In the genomic region with DNA sequence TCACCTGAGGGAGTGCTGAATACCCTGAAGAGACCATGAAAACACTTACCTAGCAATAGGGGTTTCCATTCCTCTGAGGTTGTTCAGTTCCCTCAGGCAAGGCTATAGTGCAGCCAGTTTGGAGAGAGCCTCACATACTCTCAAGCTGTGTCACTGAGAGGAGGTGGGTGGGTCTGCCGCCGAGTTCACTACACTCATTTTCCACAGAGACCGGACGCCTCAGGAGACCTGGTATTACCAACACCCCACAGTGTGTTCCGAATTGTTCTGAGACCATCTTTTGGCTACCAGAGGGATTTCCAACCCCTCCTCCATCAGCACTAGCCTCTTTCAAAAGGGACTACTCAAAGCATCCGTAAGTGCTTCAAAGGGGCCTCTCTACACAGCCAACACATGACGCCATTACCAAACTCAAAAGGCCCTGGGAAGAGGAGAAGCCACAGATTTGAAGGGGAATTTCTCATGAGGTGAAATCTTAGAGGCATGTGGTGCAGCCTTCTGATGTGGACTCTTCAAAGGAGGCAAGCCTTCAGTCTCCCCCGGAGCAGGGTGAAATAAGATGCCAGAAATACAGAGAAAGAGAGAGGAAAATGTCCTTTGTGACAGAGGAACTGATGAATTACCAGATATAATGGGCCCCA, we compare ENCODE assay signal across 30 mouse cellular contexts.
DNase-seq lines count a peak whose midpoint lies in the region; ATAC-seq lines count a peak whose summit lies in the region.
"Had no signal": no experiment of that assay in that cellular context is flagged by ENCODE, and none has a peak within 500 bp of the region (broad histone marks: within the 10 kb centered on the region; RNA-seq: fewer than 3 reads in every experiment).

No protein-coding gene starts in this region.

- H3K27me3 ChIP-seq in hindbrain, embryonic 10.5 days (ENCODE audit: insufficient read depth, poor library complexity, severe bottlenecking): no peaks in the 10 kb centered on the region
- no peaks in the 10 kb centered on the region for H3K27me3 ChIP-seq in hindbrain, embryonic 16.5 days (replicated peaks; ENCODE audit: control insufficient read depth, insufficient read depth, low read length)
- no peaks in the 10 kb centered on the region for H3K27me3 ChIP-seq in forebrain, embryonic 10.5 days (ENCODE audit: poor library complexity, severe bottlenecking)
- H3K27me3 ChIP-seq in forebrain, embryonic 16.5 days (replicated peaks; ENCODE audit: control insufficient read depth, insufficient read depth, low read length): no peaks in the 10 kb centered on the region
- H3K27me3 ChIP-seq: CH12.LX; heart, embryonic 13.5 days; hindbrain, embryonic 12.5 days; limb, embryonic 15.5 days; liver, embryonic 15.5 days; lung, embryonic 15.5 days; stomach, embryonic 15.5 days had no signal

- no peak for ATAC-seq in hindbrain, embryonic 16.5 days
- peak; percentile 20; the same call in 1 of the 2 replicates for ATAC-seq in forebrain, embryonic 16.5 days
- ATAC-seq in megakaryocyte-erythroid progenitor cell, adult 5-6 weeks (replicated peaks; ENCODE audit: low FRiP score, low TSS enrichment, poor library complexity, severe bottlenecking): no peak
- ATAC-seq: Patski had no signal

- peak overlapping the region; percentile 40; the same call in 1 of the 2 replicates for H3K27ac ChIP-seq in hindbrain, embryonic 10.5 days
- no peak overlapping the region for H3K27ac ChIP-seq in hindbrain, embryonic 16.5 days (ENCODE audit: low read depth, low read length)
- H3K27ac ChIP-seq in forebrain, embryonic 10.5 days: peak overlapping the region; percentile 53
- H3K27ac ChIP-seq in forebrain, embryonic 16.5 days (ENCODE audit: low read length): no peak overlapping the region
- H3K27ac ChIP-seq: heart, embryonic 13.5 days; hindbrain, embryonic 12.5 days; kidney, postnatal 0 days; left cerebral cortex, adult 2 months; limb, embryonic 15.5 days; liver, embryonic 15.5 days; lung, embryonic 15.5 days; midbrain, embryonic 12.5 days; stomach, embryonic 15.5 days had no signal

- H3K4me1 ChIP-seq in hindbrain, embryonic 10.5 days (replicated peaks): peaks cover 45% of the 10 kb centered on the region
- no peaks in the 10 kb centered on the region for H3K4me1 ChIP-seq in hindbrain, embryonic 16.5 days (ENCODE audit: control insufficient read depth, insufficient read depth, low read depth, low read length)
- peaks cover 37% of the 10 kb centered on the region for H3K4me1 ChIP-seq in forebrain, embryonic 10.5 days
- H3K4me1 ChIP-seq in forebrain, embryonic 16.5 days (replicated peaks; ENCODE audit: control insufficient read depth, insufficient read depth, low read length): peaks cover 4% of the 10 kb centered on the region
- H3K4me1 ChIP-seq: liver, embryonic 15.5 days; stomach, embryonic 15.5 days had no signal

- 65% methylated on average over 8 of the region's 8 CpGs for WGBS in hindbrain, embryonic 10.5 days
- 60% methylated on average over 8 of the region's 8 CpGs for WGBS in hindbrain, embryonic 16.5 days
- 59% methylated on average over 8 of the region's 8 CpGs for WGBS in forebrain, embryonic 10.5 days
- WGBS in forebrain, embryonic 16.5 days: 33% methylated on average over 8 of the region's 8 CpGs

- no peaks in the 10 kb centered on the region for H3K9me3 ChIP-seq in hindbrain, embryonic 10.5 days
- H3K9me3 ChIP-seq in hindbrain, embryonic 16.5 days (ENCODE audit: control insufficient read depth, low read length): no peaks in the 10 kb centered on the region
- no peaks in the 10 kb centered on the region for H3K9me3 ChIP-seq in forebrain, embryonic 10.5 days
- H3K9me3 ChIP-seq in forebrain, embryonic 16.5 days (ENCODE audit: control insufficient read depth, low read length): no peaks in the 10 kb centered on the region
- H3K9me3 ChIP-seq: heart, embryonic 13.5 days; hindbrain, embryonic 12.5 days; limb, embryonic 15.5 days; liver, embryonic 15.5 days; lung, embryonic 15.5 days; stomach, embryonic 15.5 days had no signal

- DNase-seq in hindbrain, embryonic 10.5 days (ENCODE audit: low spot score): no peak
- DNase-seq in CD4-positive helper T cell, adult 2 months (ENCODE audit: low read depth, low spot score): peak; percentile 7
- DNase-seq in forebrain, embryonic 10.5 days (ENCODE audit: extremely low spot score, low spot score): no peak
- no peak for DNase-seq in adrenal gland, postnatal 14 days
- DNase-seq in left cerebral cortex, postnatal 4 days: no peak
- DNase-seq: cerebellum, adult 2 months; cerebellum, postnatal 36 days; embryo, embryonic 11 days; gastrocnemius, postnatal 14 days; heart, adult 18-20 months; heart, postnatal 14 days; kidney, adult 2 months; lung, postnatal 36 days; thymus, adult 18-20 months; thymus, postnatal 36 days had no signal

- H3K36me3 ChIP-seq in hindbrain, embryonic 10.5 days: no peaks in the 10 kb centered on the region
- H3K36me3 ChIP-seq in hindbrain, embryonic 16.5 days (ENCODE audit: control insufficient read depth, insufficient read depth, low read length): no peaks in the 10 kb centered on the region
- H3K36me3 ChIP-seq in forebrain, embryonic 10.5 days (replicated peaks): no peaks in the 10 kb centered on the region
- no peaks in the 10 kb centered on the region for H3K36me3 ChIP-seq in forebrain, embryonic 16.5 days (ENCODE audit: control insufficient read depth, insufficient read depth)
- H3K36me3 ChIP-seq: G1E; heart, embryonic 13.5 days; hindbrain, embryonic 12.5 days; limb, embryonic 15.5 days; liver, embryonic 15.5 days; lung, embryonic 15.5 days; midbrain, embryonic 12.5 days; stomach, embryonic 15.5 days had no signal

- H3K4me2 ChIP-seq in hindbrain, embryonic 16.5 days (ENCODE audit: low read length): no peak overlapping the region
- no peak overlapping the region for H3K4me2 ChIP-seq in forebrain, embryonic 16.5 days (ENCODE audit: low read length)
- H3K4me2 ChIP-seq: heart, embryonic 13.5 days; hindbrain, embryonic 12.5 days; limb, embryonic 15.5 days; liver, embryonic 15.5 days; lung, embryonic 15.5 days; midbrain, embryonic 12.5 days; stomach, embryonic 15.5 days had no signal

- H3K9ac ChIP-seq in hindbrain, embryonic 16.5 days (ENCODE audit: low read depth, low read length): no peak overlapping the region
- no peak overlapping the region for H3K9ac ChIP-seq in forebrain, embryonic 16.5 days (replicated peaks; ENCODE audit: low read depth, low read length)
- H3K9ac ChIP-seq: heart, embryonic 13.5 days; hindbrain, embryonic 12.5 days; limb, embryonic 15.5 days; liver, embryonic 15.5 days; lung, embryonic 15.5 days; midbrain, embryonic 12.5 days; stomach, embryonic 15.5 days had no signal

- H3K4me3 ChIP-seq in hindbrain, embryonic 10.5 days: no peak overlapping the region
- no peak overlapping the region for H3K4me3 ChIP-seq in hindbrain, embryonic 16.5 days (ENCODE audit: low read length)
- no peak overlapping the region for H3K4me3 ChIP-seq in forebrain, embryonic 10.5 days
- no peak overlapping the region for H3K4me3 ChIP-seq in forebrain, embryonic 16.5 days (replicated peaks; ENCODE audit: low read length)
- H3K4me3 ChIP-seq: heart, embryonic 13.5 days; hindbrain, embryonic 12.5 days; left cerebral cortex, adult 2 months; limb, embryonic 15.5 days; liver, embryonic 15.5 days; lung, embryonic 15.5 days; midbrain, embryonic 12.5 days; stomach, embryonic 15.5 days had no signal

- intact Hi-C loops in left cerebral cortex, postnatal 4 days (cut with DNase I): no loop called here

Comparison
In these comparisons a context has a peak if more than half of its experiments do, and no peak if none do; other contexts are left out.
1. H3K27ac ChIP-seq: peak in hindbrain, embryonic 10.5 days (single experiment) and forebrain, embryonic 10.5 days (single experiment); none in hindbrain, embryonic 16.5 days (single experiment) and forebrain, embryonic 16.5 days (single experiment).